Mouse (Mus musculus): ENCODE measurements around the gene Fam76a. TPM values are rescaled to one million over a fixed set of nuclear protein-coding genes. Genes with fewer than 3 reads are reported as not detected.

Fam76a gene
- polyA plus RNA-seq, 1 experiment from 2014 or later: 24.6 TPM

Other genes starting within 250 kb of the Fam76a start
- gene Xkr8, start 190.0 kb downstream of the Fam76a start, polyA plus RNA-seq (2015; fragmentation: Nextera tagmentation; extraction: Ambion mirVana): 2.5 and 3.9 TPM in 2 replicates
- 0.75 and 0.90 TPM in 2 replicates for gene Smpdl3b, start 165.3 kb downstream of the Fam76a start, polyA plus RNA-seq (2015; fragmentation: Nextera tagmentation; extraction: Ambion mirVana)
- 65.4 and 72.6 TPM in 2 replicates for gene Rpa2, start 154.2 kb downstream of the Fam76a start, polyA plus RNA-seq (2015; fragmentation: Nextera tagmentation; extraction: Ambion mirVana)
- gene Themis2, start 126.2 kb downstream of the Fam76a start, polyA plus RNA-seq (2015; fragmentation: Nextera tagmentation; extraction: Ambion mirVana): 2.6 and 3.2 TPM in 2 replicates
- 21.6 and 22.0 TPM in 2 replicates for gene Ppp1r8, start 79.4 kb downstream of the Fam76a start, polyA plus RNA-seq (2015; fragmentation: Nextera tagmentation; extraction: Ambion mirVana)
- 15.0 and 17.1 TPM in 2 replicates for gene Stx12, start 38.0 kb downstream of the Fam76a start, polyA plus RNA-seq (2015; fragmentation: Nextera tagmentation; extraction: Ambion mirVana)
- gene Fgr, start 51.5 kb upstream of the Fam76a start, polyA plus RNA-seq (2015; fragmentation: Nextera tagmentation; extraction: Ambion mirVana): 2.4 and 3.2 TPM in 2 replicates
- gene Ahdc1, start 88.7 kb upstream of the Fam76a start, polyA plus RNA-seq (2015; fragmentation: Nextera tagmentation; extraction: Ambion mirVana): 0.70 and 1.6 TPM in 2 replicates
- gene Wasf2, start 207.9 kb upstream of the Fam76a start, polyA plus RNA-seq (2015; fragmentation: Nextera tagmentation; extraction: Ambion mirVana): 41.4 and 42.7 TPM in 2 replicates